Mouse (Mus musculus) 3T3-L1 (cell line): ENCODE results near the gene Cdk10.
A peak's percentile ranks its signal among the peaks of the same experiment; 100 is the strongest.
"Not testable (repeated sequence)": the region's sequence is repeated elsewhere in the genome, so short reads cannot be mapped to it uniquely, and the experiment has no call there.

Source experiments
- DNase-seq: peaks from one replicate; pipeline ENCODE4 v3.0.0-alpha.2; 2015; ENCODE audit warnings: low read depth, low spot score

The Cdk10 gene

GRCm38 (mm10) chr8:123224278-123225266, at the start of gene Cdk10:
TSS of gene Cdk10 (plus strand) at chr8:123224842.
- peak; percentile 94 for DNase-seq

- DNase-seq = peak; percentile 37
These were observed 43.3 kb upstream of the Cdk10 start for GRCm38 (mm10) chr8:123181391-123181790.

- DNase-seq = peak; percentile 60
These were observed 38.9 kb upstream of the Cdk10 start, which contains the start of gene Dpep1 for GRCm38 (mm10) chr8:123185566-123186409. TSS of gene Dpep1 (plus strand) at chr8:123186242.

- DNase-seq = peak; percentile 59
These were observed 36.6 kb upstream of the Cdk10 start for GRCm38 (mm10) chr8:123188006-123188405.

GRCm38 (mm10) chr8:123188841-123189240, 35.8 kb upstream of the Cdk10 start:
- no peak for DNase-seq

GRCm38 (mm10) chr8:123190678-123191077, 34.0 kb upstream of the Cdk10 start:
- peak; percentile 78 for DNase-seq

GRCm38 (mm10) chr8:123191908-123192307, 32.7 kb upstream of the Cdk10 start:
- DNase-seq = no peak

- DNase-seq = no peak
These were observed 30.9 kb upstream of the Cdk10 start for GRCm38 (mm10) chr8:123193771-123194170.

- DNase-seq = not testable (repeated sequence)
These were observed 27.6 kb upstream of the Cdk10 start for GRCm38 (mm10) chr8:123197016-123197415.

- no peak for DNase-seq
These were observed 24.8 kb upstream of the Cdk10 start for GRCm38 (mm10) chr8:123199864-123200263.

GRCm38 (mm10) chr8:123202288-123202687, 22.4 kb upstream of the Cdk10 start:
- DNase-seq = peak; percentile 87

- no peak for DNase-seq
These were observed 21.1 kb upstream of the Cdk10 start for GRCm38 (mm10) chr8:123203571-123203970.

- peak; percentile 44 for DNase-seq
These were observed 12.8 kb upstream of the Cdk10 start for GRCm38 (mm10) chr8:123211876-123212275.

GRCm38 (mm10) chr8:123212321-123213117, 12.1 kb upstream of the Cdk10 start, which contains the start of the genes Chmp1a and Spata33:
TSS of gene Chmp1a (minus strand) at chr8:123212763.
TSS of gene Spata33 (plus strand) at chr8:123212832.
- DNase-seq = peak; percentile 93

- DNase-seq = no peak
These were observed 11.4 kb upstream of the Cdk10 start for GRCm38 (mm10) chr8:123213118-123213772.

- DNase-seq = no peak
These were observed 9.2 kb upstream of the Cdk10 start for GRCm38 (mm10) chr8:123215430-123215829.

- peak; percentile 91 for DNase-seq
These were observed 3.7 kb upstream of the Cdk10 start for GRCm38 (mm10) chr8:123220917-123221316.

- no peak for DNase-seq
These were observed 3.8 kb downstream of the Cdk10 start for GRCm38 (mm10) chr8:123228416-123228815.

GRCm38 (mm10) chr8:123230326-123230725, 5.7 kb downstream of the Cdk10 start:
- DNase-seq = not testable (repeated sequence)

- DNase-seq = no peak
These were observed 7.1 kb downstream of the Cdk10 start for GRCm38 (mm10) chr8:123231742-123232141.
